Mouse (Mus musculus): Measurements from ENCODE around the gene Mrpl44. TPM values are rescaled to one million over a fixed set of nuclear protein-coding genes. Genes with fewer than 3 reads are reported as not detected.

The Mrpl44 gene
- polyA plus RNA-seq, 1 experiment from 2014 or later: 49.6 TPM

DNA sequence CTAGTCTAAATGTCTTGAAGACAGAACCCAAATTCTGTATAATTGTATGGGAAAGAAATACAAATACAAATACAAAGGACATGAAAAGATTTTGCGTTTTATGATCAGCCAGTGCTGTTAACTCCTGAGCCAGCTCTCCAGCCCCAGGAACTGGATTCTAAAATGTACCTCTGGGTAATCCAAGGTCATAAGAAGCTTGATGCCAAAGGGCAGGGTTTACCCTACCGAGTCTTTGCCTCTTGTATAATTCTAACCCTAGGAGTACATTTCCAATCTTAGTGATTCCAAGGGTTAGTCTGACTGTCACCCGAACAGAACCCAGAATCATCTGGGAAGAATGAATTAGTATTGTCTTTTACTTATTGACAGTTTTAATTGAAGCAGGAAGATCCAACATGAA is 39.6 kb downstream of the Mrpl44 start:
- 87% methylated on average over 3 of the region's 3 CpGs for WGBS
- no peaks in the 10 kb centered on the region for H3K27me3 ChIP-seq (replicated peaks; ENCODE audit: control insufficient read depth, insufficient read depth, low read length)
- H3K4me1 ChIP-seq (replicated peaks; ENCODE audit: control insufficient read depth, insufficient read depth, low read length): no peaks in the 10 kb centered on the region
- H3K4me3 ChIP-seq (ENCODE audit: low read depth, low read length): no peak overlapping the region
- H3K9ac ChIP-seq (ENCODE audit: low read depth, low read length): no peak overlapping the region
- no peak overlapping the region for H3K4me2 ChIP-seq
- no peaks in the 10 kb centered on the region for H3K36me3 ChIP-seq (ENCODE audit: control insufficient read depth, insufficient read depth, low read length)
- no peak for DNase-seq (ENCODE audit: low spot score)
- no peaks in the 10 kb centered on the region for H3K9me3 ChIP-seq (ENCODE audit: control insufficient read depth, low read length)
- no peak overlapping the region for H3K27ac ChIP-seq (ENCODE audit: low read depth, low read length)
- no peak for ATAC-seq (replicated peaks; ENCODE audit: low FRiP score)

DNA sequence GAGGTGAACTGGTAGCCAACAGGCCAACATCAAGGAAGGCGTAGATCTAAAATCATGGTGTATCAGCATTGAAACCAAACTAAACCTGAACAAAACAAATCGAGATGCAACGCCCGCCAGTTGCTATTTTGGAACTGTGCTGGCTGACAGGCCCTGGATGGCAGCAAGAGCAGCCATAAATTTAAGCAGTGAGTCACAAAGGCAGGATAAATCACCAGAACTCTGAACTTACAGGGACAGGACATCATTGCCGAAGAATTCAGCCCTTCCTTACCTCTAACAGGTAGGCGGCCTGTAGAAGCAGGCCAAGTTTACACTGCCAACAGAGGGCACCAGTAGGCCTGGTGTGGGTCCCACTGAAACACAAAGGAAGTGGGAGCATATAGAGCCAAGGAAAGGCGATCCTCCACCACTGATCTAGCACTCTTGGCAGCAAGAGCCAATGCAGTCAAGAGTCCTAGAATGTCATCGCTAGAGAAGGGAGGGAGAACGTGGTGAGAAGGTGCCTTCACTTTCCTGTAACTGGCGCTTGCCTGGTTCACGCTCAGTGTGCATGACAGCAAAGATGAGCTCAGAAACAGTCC is 43.6 kb downstream of the Mrpl44 start:
- Histone ChIP-seq H3K27me3 (replicated peaks; ENCODE audit: control insufficient read depth, insufficient read depth, low read length) (no peaks in the 10 kb centered on the region), H3K4me3 (ENCODE audit: low read depth, low read length) (no peak overlapping the region), H3K9ac (ENCODE audit: low read depth, low read length) (no peak overlapping the region), H3K27ac (ENCODE audit: low read depth, low read length) (no peak overlapping the region), H3K9me3 (ENCODE audit: control insufficient read depth, low read length) (no peaks in the 10 kb centered on the region), H3K4me1 (replicated peaks; ENCODE audit: control insufficient read depth, insufficient read depth, low read length) (no peaks in the 10 kb centered on the region), H3K36me3 (ENCODE audit: control insufficient read depth, insufficient read depth, low read length) (no peaks in the 10 kb centered on the region), H3K4me2 (no peak overlapping the region)
- ATAC-seq (replicated peaks; ENCODE audit: low FRiP score) (no peak), DNase-seq (ENCODE audit: low spot score) (no peak)
- 85% methylated on average over 11 of the region's 11 CpGs for WGBS

DNA sequence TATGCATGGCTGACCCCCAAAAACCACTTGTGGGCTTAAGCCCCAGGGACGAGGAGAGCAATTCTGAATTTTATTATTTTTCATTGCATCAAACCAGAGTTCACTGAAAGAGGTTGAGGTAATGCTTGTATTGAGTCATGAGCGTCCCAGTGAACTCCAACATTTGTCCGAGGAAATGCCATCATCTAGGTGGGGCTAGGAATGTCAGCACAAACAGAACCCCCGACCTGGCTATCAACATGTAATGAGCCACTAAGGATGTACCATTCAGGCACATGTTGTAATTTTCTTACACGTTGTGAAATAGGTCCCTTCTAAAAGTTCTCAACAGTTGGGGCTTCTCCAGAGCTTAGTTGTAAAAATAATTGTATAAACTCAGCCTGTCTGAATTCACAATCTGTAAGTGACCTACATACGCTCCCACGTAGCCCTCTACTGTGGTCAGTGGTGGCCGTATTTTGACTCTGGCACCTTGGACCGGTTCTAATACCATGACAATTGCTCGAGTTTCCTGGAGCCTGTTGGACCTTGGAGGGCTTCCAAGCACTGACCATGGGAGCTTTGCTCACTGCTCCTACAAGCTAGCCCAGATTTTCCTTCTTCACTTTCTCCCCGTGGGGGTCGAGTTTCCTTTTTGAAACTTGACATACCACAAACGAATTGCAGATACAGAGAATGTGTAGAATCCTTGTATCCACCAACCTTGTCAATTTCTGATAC is 47.1 kb downstream of the Mrpl44 start:
- no peak overlapping the region for H3K9ac ChIP-seq (ENCODE audit: low read depth, low read length)
- H3K4me1 ChIP-seq (replicated peaks; ENCODE audit: control insufficient read depth, insufficient read depth, low read length): no peaks in the 10 kb centered on the region; the same call in 1 of the 2 replicates
- H3K9me3 ChIP-seq (ENCODE audit: control insufficient read depth, low read length): no peaks in the 10 kb centered on the region
- H3K4me2 ChIP-seq: no peak overlapping the region
- H3K4me3 ChIP-seq (ENCODE audit: low read depth, low read length): no peak overlapping the region
- H3K27ac ChIP-seq (ENCODE audit: low read depth, low read length): no peak overlapping the region
- DNase-seq (ENCODE audit: low spot score): no peak
- ATAC-seq (replicated peaks; ENCODE audit: low FRiP score): no peak
- WGBS: 73% methylated on average over 13 of the region's 13 CpGs
- H3K36me3 ChIP-seq (ENCODE audit: control insufficient read depth, insufficient read depth, low read length): no peaks in the 10 kb centered on the region
- no peaks in the 10 kb centered on the region for H3K27me3 ChIP-seq (replicated peaks; ENCODE audit: control insufficient read depth, insufficient read depth, low read length)

DNA sequence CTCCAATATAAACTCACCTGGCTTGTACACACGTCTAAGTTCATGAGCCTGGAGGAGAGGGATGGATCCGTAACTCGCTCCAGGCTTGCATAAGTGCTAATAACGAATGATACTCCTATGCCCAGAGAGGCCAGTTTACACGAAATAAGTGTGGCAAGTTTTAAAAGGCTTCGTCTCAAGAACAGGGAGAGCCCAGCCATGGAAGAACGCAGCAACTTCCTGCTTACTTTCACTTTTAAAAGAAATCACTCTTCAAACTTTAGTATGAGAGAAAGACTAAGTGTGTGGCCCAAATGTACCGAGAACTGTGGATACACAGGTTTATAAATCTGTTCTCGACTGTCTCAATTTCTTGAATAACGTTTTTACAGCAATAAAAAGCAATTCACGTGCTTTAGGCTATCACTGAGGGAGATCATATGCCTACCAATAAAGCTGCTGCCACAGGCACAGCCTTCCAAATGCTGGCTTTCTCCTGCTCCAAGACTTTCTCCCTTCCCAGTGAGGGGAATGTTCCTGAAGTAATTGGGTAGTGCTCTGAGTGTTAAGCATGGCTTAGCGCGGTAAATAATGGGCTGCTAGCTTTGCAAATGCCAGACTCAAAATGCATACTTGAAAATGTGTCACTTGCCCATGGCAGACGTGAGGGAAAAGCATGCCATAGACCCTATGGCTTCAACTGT is 48.3 kb downstream of the Mrpl44 start:
- no peak overlapping the region for H3K9ac ChIP-seq (ENCODE audit: low read depth, low read length)
- no peak overlapping the region for H3K27ac ChIP-seq (ENCODE audit: low read depth, low read length)
- H3K4me3 ChIP-seq (ENCODE audit: low read depth, low read length): no peak overlapping the region
- DNase-seq (ENCODE audit: low spot score) (no peak), ATAC-seq (replicated peaks; ENCODE audit: low FRiP score) (no peak)
- H3K9me3 ChIP-seq (ENCODE audit: control insufficient read depth, low read length): no peaks in the 10 kb centered on the region
- no peak overlapping the region for H3K4me2 ChIP-seq
- WGBS: 75% methylated on average over 14 of the region's 14 CpGs
- H3K27me3 ChIP-seq (replicated peaks; ENCODE audit: control insufficient read depth, insufficient read depth, low read length): no peaks in the 10 kb centered on the region
- H3K4me1 ChIP-seq (replicated peaks; ENCODE audit: control insufficient read depth, insufficient read depth, low read length): no peaks in the 10 kb centered on the region; the same call in 1 of the 2 replicates
- H3K36me3 ChIP-seq (ENCODE audit: control insufficient read depth, insufficient read depth, low read length): no peaks in the 10 kb centered on the region

Other genes starting within 250 kb of the Mrpl44 start
- gene Ap1s3, start 104.0 kb upstream of the Mrpl44 start, polyA plus RNA-seq (2014; fragmentation: Nextera tagmentation; extraction: Ambion mirVana): 0.44 and 0.51 TPM in 2 replicates
- 25.0 and 28.2 TPM in 2 replicates for gene Wdfy1, start 125 bp downstream of the Mrpl44 start, polyA plus RNA-seq (2014; fragmentation: Nextera tagmentation; extraction: Ambion mirVana)
- gene Serpine2, start 85.2 kb downstream of the Mrpl44 start, polyA plus RNA-seq (2014; fragmentation: Nextera tagmentation; extraction: Ambion mirVana): 30.1 and 30.3 TPM in 2 replicates